Mouse (Mus musculus): ENCODE results near the gene Cfap61. TPM values are rescaled to one million over a fixed set of nuclear protein-coding genes. Genes with fewer than 3 reads are reported as not detected.
"Not testable (repeated sequence)": the region's sequence is repeated elsewhere in the genome, so short reads cannot be mapped to it uniquely, and the experiment has no call there.

Gene Cfap61
- 1 to 10 TPM in 1 of 26 experiments, under 1 TPM in 5, not detected in 20; 0.34 to 4.3 (median 0.80) TPM for total RNA-seq (2018; cell fraction: chromatin; rRNA removed)
- total RNA-seq (2018; cell fraction: cytosol; rRNA removed), result under 1 TPM in 8 of 26 experiments, not detected in 18; 0.04 to 0.22 (median 0.12) TPM
- total RNA-seq (2018; cell fraction: nucleus; rRNA removed), result under 1 TPM in 5 of 26 experiments, not detected in 21; 0.20 to 0.60 (median 0.26) TPM
- not detected in 3 replicates for polyA plus RNA-seq (2018)

DNA sequence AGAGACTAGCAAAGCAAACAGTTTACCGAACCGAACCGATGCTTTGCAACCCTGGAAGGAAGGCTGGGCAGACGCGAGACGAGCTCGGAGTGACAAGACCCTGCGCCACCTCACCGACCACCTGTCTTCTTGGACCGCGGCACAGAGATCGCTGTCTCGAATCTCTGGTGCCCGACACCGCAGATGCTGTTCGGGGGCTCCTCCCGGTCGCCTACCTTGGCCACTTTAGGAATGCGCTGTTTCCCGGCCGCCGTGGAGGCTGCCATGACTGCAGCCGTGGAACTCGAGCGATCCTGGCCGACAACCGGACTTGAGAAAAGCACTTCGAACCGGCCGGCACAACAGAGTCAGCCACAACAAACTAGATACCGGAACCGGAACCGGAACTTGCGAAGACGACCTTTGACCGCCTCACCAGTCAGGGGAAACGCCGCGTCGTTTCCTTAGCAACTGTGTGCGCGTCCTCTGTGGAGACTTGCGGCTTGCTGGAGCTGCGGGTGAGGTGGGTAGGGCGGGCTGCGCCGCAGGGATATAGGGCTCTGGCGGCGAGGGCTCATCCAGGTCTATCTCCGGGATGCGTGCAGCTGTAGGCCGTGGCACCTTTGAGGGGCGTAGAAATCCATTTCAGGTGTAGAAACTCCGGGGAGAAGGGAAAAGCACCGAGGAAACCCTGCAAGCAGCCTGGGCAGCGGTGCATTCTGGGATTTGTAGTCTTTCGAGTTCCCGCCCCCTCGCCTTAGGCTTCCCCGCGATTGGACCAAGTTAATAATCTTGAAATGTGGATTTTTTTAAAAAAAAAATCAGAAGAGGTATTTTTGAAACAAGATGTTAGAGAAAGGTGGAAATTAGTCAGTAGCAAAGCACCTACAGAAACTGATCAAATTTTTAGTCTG lies at the start of gene Cfap61, which contains the start of gene Crnkl1:
Cfap61 (plus strand) TSS at position 446 of the 893 bp plus-strand sequence.
Crnkl1 (minus strand) TSS at position 676 of the 893 bp plus-strand sequence.
- peaks cover 31% of the 10 kb centered on the region; the same call in 1 of the 2 replicates for H3K36me3 ChIP-seq (ENCODE audit: inconsistent target)
- peaks cover 19% of the 10 kb centered on the region for H3K79me2 ChIP-seq (ENCODE audit: inconsistent target)
- H3K4me3 ChIP-seq (ENCODE audit: inconsistent target), result peak within 1 kb of the TSS; percentile 90
- 0 out of 2 replicates have a peak within 1 kb of the TSS, but pooled peaks have one; percentile 13 for H3K27ac ChIP-seq
- WGBS (ENCODE audit: missing documents), result under 1% methylated on average over 56 of the region's 61 CpGs

DNA sequence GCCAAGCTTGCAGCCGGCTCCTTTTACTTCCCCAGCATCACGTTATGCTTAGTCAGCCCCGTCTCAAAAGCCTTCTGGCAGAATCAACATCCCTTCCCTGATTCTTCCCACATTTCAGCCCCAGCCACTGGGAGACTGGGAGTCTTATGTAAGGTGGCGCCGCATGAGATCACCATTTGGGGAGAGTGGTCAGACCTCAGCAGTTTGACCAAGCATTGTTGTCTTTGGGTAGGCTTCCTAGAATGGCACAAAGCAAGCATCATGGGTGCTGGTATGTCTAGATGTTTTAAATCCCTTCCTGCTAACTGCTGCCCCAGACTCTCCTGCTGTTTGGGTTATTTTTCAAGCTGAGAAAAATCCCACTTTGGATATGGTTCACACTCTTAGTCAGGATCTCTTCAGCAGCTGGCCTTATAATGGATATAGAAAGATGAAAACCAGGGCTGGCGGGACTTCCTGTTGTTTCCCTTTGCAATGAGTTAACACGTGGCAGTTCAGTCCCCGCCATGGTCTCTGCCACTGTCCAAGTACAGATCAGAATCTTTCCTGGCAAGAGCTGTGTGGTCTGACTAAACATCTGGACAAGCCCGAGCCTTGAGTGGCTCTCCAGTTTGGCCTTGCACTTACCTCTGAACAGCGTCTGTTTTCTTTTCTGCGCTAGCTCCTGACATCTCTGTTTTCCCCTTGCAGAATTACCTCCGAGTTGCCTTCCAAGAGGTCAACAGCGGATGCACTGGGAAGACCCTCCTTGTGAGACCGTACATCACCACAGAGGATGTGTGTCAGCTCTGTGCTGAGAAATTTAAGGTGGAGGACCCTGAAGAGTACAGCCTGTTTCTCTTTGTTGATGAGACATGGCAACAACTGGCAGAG lies 49.4 kb upstream of the Cfap61 start:
- peaks cover 53% of the 10 kb centered on the region for H3K79me2 ChIP-seq (ENCODE audit: inconsistent target)
- H3K4me3 ChIP-seq (ENCODE audit: inconsistent target), result no peak overlapping the region
- H3K36me3 ChIP-seq (ENCODE audit: inconsistent target), result peaks cover 32% of the 10 kb centered on the region
- peak overlapping the region; percentile 99 for H3K27ac ChIP-seq
- WGBS (ENCODE audit: missing documents), result 66% methylated on average over 14 of the region's 14 CpGs

DNA sequence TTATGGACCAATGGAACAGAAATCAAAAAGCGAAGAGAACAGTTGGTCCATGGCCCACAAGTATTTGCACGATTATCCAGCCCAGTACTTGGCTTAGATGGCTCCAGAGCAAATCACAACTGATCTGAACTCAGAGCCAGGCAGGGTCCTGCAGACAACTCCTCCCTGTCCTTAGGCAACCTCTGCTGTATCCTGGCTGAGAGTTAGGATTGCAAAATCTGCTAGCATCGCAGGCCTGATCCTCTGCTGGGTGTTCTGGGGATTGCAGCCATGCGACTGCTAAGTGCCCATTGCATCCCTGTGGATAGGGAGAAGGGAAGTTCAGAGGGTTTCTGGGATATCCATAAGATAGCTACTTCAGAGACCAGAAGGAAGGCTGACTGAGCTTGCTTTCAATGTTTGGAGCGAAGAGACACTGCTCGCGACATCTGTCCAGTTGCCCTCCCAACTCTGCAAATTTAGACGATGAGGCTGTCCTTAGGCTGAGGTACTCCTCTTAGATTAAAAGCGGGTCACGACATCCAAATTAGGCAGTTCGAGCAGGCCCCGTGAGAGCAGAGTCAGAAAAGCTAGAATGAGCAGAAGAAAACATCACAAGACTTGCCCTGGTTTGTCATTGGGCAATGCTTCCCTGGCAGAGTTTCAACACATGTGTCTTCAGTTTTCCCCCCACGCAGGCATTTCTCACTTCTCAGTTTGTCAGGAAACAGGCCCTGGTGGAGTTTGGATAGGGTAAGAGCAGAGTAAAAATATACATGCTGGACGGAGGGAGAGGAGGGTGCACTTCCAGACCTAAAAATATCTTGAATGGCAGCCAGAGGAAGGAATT lies 46.4 kb upstream of the Cfap61 start:
- Histone ChIP-seq H3K36me3 (ENCODE audit: inconsistent target) (peaks cover 23% of the 10 kb centered on the region), H3K79me2 (ENCODE audit: inconsistent target) (peaks cover 24% of the 10 kb centered on the region), H3K4me3 (ENCODE audit: inconsistent target) (no peak overlapping the region), H3K27ac (peak overlapping the region; percentile 99)
- WGBS (ENCODE audit: missing documents), result 16% methylated on average over 14 of the region's 14 CpGs

DNA sequence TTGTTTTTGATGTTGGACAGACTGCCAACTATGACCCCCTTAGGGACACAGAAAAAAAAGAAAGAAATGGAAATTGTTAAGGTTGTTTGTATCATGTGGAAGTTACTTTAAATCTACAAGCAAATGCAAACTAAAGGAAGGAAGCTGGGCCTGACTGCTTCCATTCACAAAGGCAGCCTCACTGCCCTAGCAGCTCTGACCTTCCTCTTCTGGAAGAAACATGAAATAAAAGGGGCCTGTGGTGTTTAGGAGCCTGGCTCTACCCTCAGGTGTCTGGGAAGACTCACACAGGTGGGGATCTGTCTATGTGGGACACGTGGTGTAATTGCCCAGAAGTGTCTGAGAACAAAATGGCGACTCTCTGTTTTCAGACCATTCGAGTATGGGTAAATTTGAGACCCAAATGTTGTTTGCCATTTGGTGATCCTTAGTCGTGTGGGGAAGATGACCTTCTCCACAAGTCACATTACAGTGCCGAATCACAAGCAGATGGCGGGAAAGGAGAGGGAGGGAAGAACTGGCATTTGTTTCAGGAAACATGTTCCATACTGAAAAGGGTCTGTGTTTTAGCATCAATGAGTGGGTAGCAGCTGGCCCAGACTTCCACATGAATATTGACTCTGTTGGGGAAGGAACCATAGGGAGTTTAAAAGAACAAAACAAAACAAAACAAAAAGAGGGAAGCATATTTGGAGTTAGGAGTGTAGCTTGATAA lies 45.7 kb upstream of the Cfap61 start:
- Histone ChIP-seq H3K36me3 (ENCODE audit: inconsistent target) (peaks cover 19% of the 10 kb centered on the region), H3K79me2 (ENCODE audit: inconsistent target) (peaks cover 17% of the 10 kb centered on the region; the same call in 1 of the 2 replicates), H3K4me3 (ENCODE audit: inconsistent target) (no peak overlapping the region), H3K27ac (peak overlapping the region; percentile 99)
- 58% methylated on average over 6 of the region's 6 CpGs for WGBS (ENCODE audit: missing documents)

DNA sequence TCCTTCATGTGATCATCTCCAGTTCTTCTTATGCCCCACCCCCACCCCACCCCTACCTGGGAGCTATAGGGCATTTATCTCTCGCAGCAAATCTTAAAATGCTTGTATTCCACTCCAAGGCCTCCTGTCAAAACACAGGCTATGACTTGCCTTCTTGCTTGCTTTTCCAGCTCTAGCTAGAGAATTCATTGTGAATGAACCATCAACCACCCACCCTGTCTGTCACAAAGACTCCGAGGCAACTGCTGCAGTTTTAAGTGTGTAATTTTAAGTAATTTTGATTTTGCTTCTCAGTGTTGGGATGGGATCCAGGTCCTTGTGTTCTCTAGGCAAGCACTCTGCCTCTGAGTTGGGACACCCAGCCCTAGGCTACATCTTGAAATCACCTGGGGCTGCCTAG lies 44.0 kb upstream of the Cfap61 start:
- peaks cover 13% of the 10 kb centered on the region for H3K36me3 ChIP-seq (ENCODE audit: inconsistent target)
- H3K4me3 ChIP-seq (ENCODE audit: inconsistent target), result no peak overlapping the region
- H3K27ac ChIP-seq, result peak overlapping the region; percentile 99
- 60% methylated on average over 2 of the region's 2 CpGs for WGBS (ENCODE audit: missing documents)
- peaks cover 11% of the 10 kb centered on the region; the same call in 1 of the 2 replicates for H3K79me2 ChIP-seq (ENCODE audit: inconsistent target)

DNA sequence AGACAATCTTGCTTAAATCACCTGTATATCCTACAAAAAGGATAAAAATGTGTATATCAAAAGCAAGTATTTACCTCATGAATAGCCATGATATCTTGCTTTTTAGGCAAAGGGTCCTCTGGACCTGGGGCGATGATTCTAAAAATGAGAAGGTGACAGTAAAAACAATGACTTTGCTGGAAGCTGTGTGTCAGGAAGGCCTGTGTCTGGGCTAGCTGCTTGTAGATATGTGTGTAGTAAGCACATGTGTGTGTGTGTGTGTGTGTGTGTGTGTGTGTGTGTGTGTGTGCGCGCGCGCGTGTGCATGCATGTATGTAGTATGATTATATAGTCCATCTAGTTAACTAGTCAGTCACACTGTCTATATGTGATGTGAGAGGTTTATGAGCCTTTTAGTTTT lies 40.8 kb upstream of the Cfap61 start:
- Histone ChIP-seq H3K4me3 (ENCODE audit: inconsistent target) (no peak overlapping the region), H3K79me2 (ENCODE audit: inconsistent target) (no peaks in the 10 kb centered on the region), H3K27ac (no peak overlapping the region), H3K36me3 (ENCODE audit: inconsistent target) (no peaks in the 10 kb centered on the region)
- 89% methylated on average over 6 of the region's 6 CpGs for WGBS (ENCODE audit: missing documents)

DNA sequence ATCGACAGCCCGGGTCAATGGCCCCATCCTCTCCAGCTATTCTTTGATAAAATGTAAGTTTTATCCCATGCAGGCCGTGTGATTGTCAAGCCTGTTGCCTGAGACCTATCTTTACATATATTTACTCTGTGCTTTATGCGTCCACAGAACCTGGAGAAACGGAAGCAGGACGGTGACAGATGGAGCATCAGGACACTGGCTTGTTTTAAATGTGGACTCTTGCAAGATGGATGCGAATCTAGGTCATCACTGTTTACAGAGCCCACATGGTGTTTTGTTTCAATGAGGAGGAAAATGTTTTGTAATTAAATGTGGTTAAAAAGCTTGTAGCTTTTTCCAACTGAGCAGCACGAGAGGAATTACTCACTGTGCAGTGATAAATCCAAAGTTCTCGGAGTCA lies 36.5 kb upstream of the Cfap61 start:
- no peaks in the 10 kb centered on the region for H3K79me2 ChIP-seq (ENCODE audit: inconsistent target)
- no peak overlapping the region for H3K4me3 ChIP-seq (ENCODE audit: inconsistent target)
- H3K36me3 ChIP-seq (ENCODE audit: inconsistent target), result no peaks in the 10 kb centered on the region
- H3K27ac ChIP-seq, result no peak overlapping the region
- WGBS (ENCODE audit: missing documents), result 89% methylated on average over 9 of the region's 9 CpGs

DNA sequence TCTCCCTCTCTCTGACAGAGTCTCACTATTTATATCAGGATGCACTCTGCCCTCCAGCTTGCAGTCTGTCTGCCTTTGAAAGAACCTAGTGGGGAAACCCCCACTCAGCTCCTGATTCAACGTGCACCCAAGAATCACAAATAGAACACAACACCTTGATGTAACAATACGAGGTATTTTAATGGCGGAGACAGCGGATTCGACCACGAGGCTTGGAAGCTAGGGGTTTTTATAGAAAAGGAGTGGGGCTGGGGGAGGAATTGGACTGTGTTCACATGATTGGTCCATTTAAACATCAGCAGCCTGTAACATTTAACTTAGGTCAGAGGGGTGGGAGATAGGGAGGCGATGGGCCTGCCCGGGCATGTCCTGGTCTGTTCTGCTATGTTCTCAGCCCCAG lies 34.3 kb upstream of the Cfap61 start:
- 89% methylated on average over 6 of the region's 8 CpGs for WGBS (ENCODE audit: missing documents)
- H3K4me3 ChIP-seq (ENCODE audit: inconsistent target); H3K27ac ChIP-seq; H3K36me3 ChIP-seq (ENCODE audit: inconsistent target): not testable (repeated sequence)
- H3K79me2 ChIP-seq (ENCODE audit: inconsistent target), result peaks cover 20% of the 10 kb centered on the region

DNA sequence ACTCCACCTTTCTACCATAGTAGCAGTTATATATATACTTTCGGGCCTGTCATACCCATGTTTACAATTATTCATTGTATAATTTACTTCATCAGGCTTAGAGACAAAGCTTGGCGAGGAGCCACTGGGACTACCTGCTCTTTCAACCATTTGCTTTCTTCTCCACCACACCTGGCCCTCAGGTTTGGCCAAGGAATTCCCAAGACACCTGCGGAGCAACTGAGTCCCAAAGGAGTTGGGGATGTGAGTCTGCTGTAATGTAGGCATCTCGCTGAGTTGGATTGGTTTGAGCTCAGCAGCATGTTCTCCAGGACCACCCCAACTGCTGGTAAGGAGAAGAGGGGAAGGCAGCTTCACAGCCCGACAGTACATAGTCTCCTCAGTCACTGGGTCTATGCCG lies 32.7 kb upstream of the Cfap61 start, which contains the start of gene Naa20:
Naa20 (plus strand) TSS at position 239 of the 400 bp plus-strand sequence.
- peak within 1 kb of the TSS; percentile 11; the same call in 1 of the 2 replicates for H3K4me3 ChIP-seq (ENCODE audit: inconsistent target)

DNA sequence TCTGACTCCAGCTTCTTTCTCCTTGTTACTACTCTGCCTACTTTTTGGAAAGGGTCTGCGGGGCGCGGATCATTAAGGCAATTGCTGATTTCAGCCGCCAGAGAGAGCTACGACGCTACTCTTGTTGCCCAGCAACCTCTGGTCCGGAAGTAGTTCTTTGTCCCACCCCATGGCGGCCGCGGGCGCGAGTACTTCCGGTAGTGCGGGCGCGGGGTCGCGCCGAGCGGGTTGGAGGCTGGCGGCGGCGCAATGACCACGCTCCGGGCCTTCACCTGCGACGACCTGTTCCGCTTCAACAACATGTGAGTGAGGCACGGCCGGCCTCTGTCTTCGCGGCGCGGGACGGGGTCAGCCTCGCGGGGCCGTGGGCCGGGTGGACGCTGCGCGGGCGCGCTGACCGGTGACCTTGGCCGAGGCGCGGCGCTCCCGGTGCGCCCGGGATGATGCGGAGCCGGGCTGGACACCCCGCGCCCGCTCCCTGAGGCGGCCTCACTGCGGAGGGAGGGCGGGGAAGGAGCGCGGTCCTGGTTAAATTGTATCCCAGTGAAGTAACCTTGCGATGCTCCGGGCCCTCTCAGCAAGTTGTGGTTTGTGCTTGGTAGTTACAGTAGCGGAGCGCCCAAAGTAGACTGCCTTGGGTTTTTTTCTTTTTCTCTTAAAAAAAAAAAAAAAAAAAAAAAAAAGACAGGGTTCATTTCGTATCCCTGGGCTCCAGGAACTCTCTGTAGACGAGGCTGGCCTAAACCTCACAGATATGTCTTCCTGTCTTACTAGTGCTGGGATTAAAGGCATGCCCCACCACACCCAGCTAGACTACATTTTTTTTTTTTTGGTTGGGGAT lies 31.3 kb upstream of the Cfap61 start:
- Histone ChIP-seq H3K4me3 (ENCODE audit: inconsistent target) (peak overlapping the region; percentile 72), H3K27ac (peak overlapping the region; percentile 82), H3K36me3 (ENCODE audit: inconsistent target) (peaks cover 5% of the 10 kb centered on the region; the same call in 1 of the 2 replicates), H3K79me2 (ENCODE audit: inconsistent target) (peaks cover 50% of the 10 kb centered on the region)
- 0% methylated on average over 67 of the region's 68 CpGs for WGBS (ENCODE audit: missing documents)

More for the DNA sequence above, 32.7 kb upstream of the Cfap61 start, which contains the start of gene Naa20:
- Histone ChIP-seq H3K36me3 (ENCODE audit: inconsistent target) (no peaks in the 10 kb centered on the region), H3K79me2 (ENCODE audit: inconsistent target) (peaks cover 35% of the 10 kb centered on the region), H3K27ac (no peak within 1 kb of the TSS)
- 95% methylated on average over 6 of the region's 6 CpGs for WGBS (ENCODE audit: missing documents)

DNA sequence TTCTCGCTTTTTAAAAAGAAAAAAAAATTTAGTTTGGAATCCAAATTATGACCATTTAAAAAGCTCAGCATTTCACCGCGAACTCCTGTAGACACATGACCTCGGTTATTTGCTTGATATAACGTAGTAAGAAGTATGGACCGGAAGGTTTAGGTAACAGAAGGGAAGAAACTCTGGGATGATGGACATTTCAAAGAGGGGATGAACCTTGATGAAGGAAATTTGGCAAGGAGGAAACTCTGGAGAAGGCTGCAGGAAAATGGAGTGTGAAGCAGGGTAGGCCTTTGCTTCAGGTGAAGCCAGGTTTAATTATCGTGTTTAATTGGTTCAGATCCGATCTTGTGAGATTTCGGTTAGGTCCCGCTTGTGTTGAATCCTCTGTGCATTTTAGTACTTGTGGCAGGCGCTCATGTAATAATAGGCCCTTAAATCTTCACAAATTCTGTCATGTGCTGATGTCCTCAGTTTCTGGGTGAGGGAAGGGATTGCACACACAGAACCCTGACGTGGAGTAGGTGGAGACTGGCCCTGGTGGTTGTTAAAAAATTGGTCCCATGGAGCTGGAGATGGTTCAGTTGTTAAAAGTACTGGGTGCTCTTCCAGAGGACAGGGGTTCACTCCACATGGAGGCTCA lies 30.5 kb upstream of the Cfap61 start:
- H3K4me3 ChIP-seq (ENCODE audit: inconsistent target), result peak overlapping the region; percentile 72
- H3K36me3 ChIP-seq (ENCODE audit: inconsistent target), result peaks cover 13% of the 10 kb centered on the region
- H3K27ac ChIP-seq, result peak overlapping the region; percentile 82
- H3K79me2 ChIP-seq (ENCODE audit: inconsistent target), result peaks cover 58% of the 10 kb centered on the region
- 39% methylated on average over 12 of the region's 12 CpGs for WGBS (ENCODE audit: missing documents)

DNA sequence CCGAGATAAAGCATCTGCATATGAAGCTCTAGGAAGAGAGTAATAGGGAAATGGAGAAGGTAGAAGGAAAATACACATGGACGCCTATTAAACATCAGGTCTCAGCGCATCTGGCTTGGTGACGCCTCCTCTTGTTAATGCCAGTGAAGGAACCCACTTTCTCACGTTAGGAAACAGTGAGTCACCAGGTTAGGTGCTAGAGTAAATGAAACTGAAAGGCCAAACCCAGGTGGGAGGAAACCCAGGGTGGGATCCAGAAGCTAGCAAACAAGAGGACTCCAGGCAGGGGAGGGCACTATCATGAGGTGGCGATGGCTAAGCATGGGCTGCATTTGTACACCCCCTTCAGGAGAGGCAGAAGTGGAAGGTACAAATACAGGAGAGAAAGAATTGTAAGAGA lies 29.4 kb upstream of the Cfap61 start:
- H3K4me3 ChIP-seq (ENCODE audit: inconsistent target), result peak overlapping the region; percentile 72
- H3K79me2 ChIP-seq (ENCODE audit: inconsistent target), result peaks cover 68% of the 10 kb centered on the region
- H3K27ac ChIP-seq, result peak overlapping the region; percentile 21; the same call in 1 of the 2 replicates
- H3K36me3 ChIP-seq (ENCODE audit: inconsistent target), result peaks cover 22% of the 10 kb centered on the region
- WGBS (ENCODE audit: missing documents), result 79% methylated on average over 6 of the region's 6 CpGs
